Mouse (Mus musculus): ENCODE measurements around the gene Rab40b.
A peak's percentile ranks its signal among the peaks of the same experiment; 100 is the strongest.

GRCm38 (mm10) chr11:121420830-121421552 lies 32.9 kb upstream of the Rab40b start, which contains the start of gene Fn3krp:
- TF ChIP-seq CTCF (IDR thresholded peaks at IDR 0.05; ENCODE audit: control insufficient read depth, insufficient read depth, low read length) (no peak), POLR2A (IDR thresholded peaks at IDR 0.05; ENCODE audit: borderline replicate concordance, control insufficient read depth, low read depth, low read length) (peak; percentile 71; the same call in 1 of the 2 replicates)

Measured in bone marrow, adult 2 months (tissue).